Mouse (Mus musculus): Measurements from ENCODE around the gene Barx1. TPM values are rescaled to one million over a fixed set of nuclear protein-coding genes. Genes with fewer than 3 reads are reported as not detected.

Gene Barx1
- polyA plus RNA-seq, 1 experiment: not detected

- no peaks in the 10 kb centered on the region for H3K27me3 ChIP-seq (ENCODE audit: control insufficient read depth)
- no peaks in the 10 kb centered on the region for H3K9me3 ChIP-seq (ENCODE audit: control insufficient read depth, low read length)
- TF ChIP-seq TAL1 (IDR thresholded peaks at IDR 0.05; ENCODE audit: low read length): no peak
- no peak for TF ChIP-seq GATA1 (IDR thresholded peaks at IDR 0.05; ENCODE audit: low read length)
- H3K4me1 ChIP-seq (ENCODE audit: control insufficient read depth): no peaks in the 10 kb centered on the region
- no peak overlapping the region for H3K4me3 ChIP-seq (replicated peaks)
- no peaks in the 10 kb centered on the region for H3K36me3 ChIP-seq (ENCODE audit: control insufficient read depth)
Observed at GRCm38 (mm10) chr13:48643072-48643471, 19.7 kb upstream of the Barx1 start.

- H3K36me3 ChIP-seq (ENCODE audit: control insufficient read depth): no peaks in the 10 kb centered on the region
- H3K4me3 ChIP-seq (replicated peaks): no peak overlapping the region
- no peaks in the 10 kb centered on the region for H3K9me3 ChIP-seq (ENCODE audit: control insufficient read depth, low read length)
- TF ChIP-seq TAL1 (IDR thresholded peaks at IDR 0.05; ENCODE audit: low read length) (no peak), GATA1 (IDR thresholded peaks at IDR 0.05; ENCODE audit: low read length) (no peak)
- no peaks in the 10 kb centered on the region for H3K4me1 ChIP-seq (ENCODE audit: control insufficient read depth)
- no peaks in the 10 kb centered on the region for H3K27me3 ChIP-seq (ENCODE audit: control insufficient read depth)
Observed at GRCm38 (mm10) chr13:48643991-48644390, 18.8 kb upstream of the Barx1 start.

- no peaks in the 10 kb centered on the region for H3K9me3 ChIP-seq (ENCODE audit: control insufficient read depth, low read length)
- TF ChIP-seq GATA1 (IDR thresholded peaks at IDR 0.05; ENCODE audit: low read length) (no peak), TAL1 (IDR thresholded peaks at IDR 0.05; ENCODE audit: low read length) (no peak)
- no peak overlapping the region for H3K4me3 ChIP-seq (replicated peaks)
- peaks cover 6% of the 10 kb centered on the region for H3K4me1 ChIP-seq (ENCODE audit: control insufficient read depth)
- no peaks in the 10 kb centered on the region for H3K36me3 ChIP-seq (ENCODE audit: control insufficient read depth)
- H3K27me3 ChIP-seq (ENCODE audit: control insufficient read depth): 0 out of 2 replicates have a peak, but pooled peaks cover 1% of the 10 kb centered on the region
Observed at GRCm38 (mm10) chr13:48646696-48647095, 16.1 kb upstream of the Barx1 start.

GRCm38 (mm10) chr13:48650615-48651014, 12.2 kb upstream of the Barx1 start:
- no peak for TF ChIP-seq GATA1 (IDR thresholded peaks at IDR 0.05; ENCODE audit: low read length)
- TF ChIP-seq TAL1 (IDR thresholded peaks at IDR 0.05; ENCODE audit: low read length): no peak
- peaks cover 24% of the 10 kb centered on the region for H3K27me3 ChIP-seq (ENCODE audit: control insufficient read depth)
- peaks cover 10% of the 10 kb centered on the region for H3K4me1 ChIP-seq (ENCODE audit: control insufficient read depth)
- no peaks in the 10 kb centered on the region for H3K36me3 ChIP-seq (ENCODE audit: control insufficient read depth)
- H3K9me3 ChIP-seq (ENCODE audit: control insufficient read depth, low read length): no peaks in the 10 kb centered on the region
- H3K4me3 ChIP-seq (replicated peaks): no peak overlapping the region

- Histone ChIP-seq H3K27me3 (ENCODE audit: control insufficient read depth) (peaks cover 32% of the 10 kb centered on the region), H3K4me1 (ENCODE audit: control insufficient read depth) (peaks cover 10% of the 10 kb centered on the region), H3K9me3 (ENCODE audit: control insufficient read depth, low read length) (no peaks in the 10 kb centered on the region), H3K36me3 (ENCODE audit: control insufficient read depth) (no peaks in the 10 kb centered on the region), H3K4me3 (replicated peaks) (no peak overlapping the region)
- TF ChIP-seq GATA1 (IDR thresholded peaks at IDR 0.05; ENCODE audit: low read length) (no peak), TAL1 (IDR thresholded peaks at IDR 0.05; ENCODE audit: low read length) (no peak)
Observed at GRCm38 (mm10) chr13:48651132-48652065, 11.4 kb upstream of the Barx1 start.

GRCm38 (mm10) chr13:48653788-48654770, 8.7 kb upstream of the Barx1 start:
- TF ChIP-seq GATA1 (IDR thresholded peaks at IDR 0.05; ENCODE audit: low read length): no peak
- no peak for TF ChIP-seq TAL1 (IDR thresholded peaks at IDR 0.05; ENCODE audit: low read length)
- H3K36me3 ChIP-seq (ENCODE audit: control insufficient read depth): no peaks in the 10 kb centered on the region
- no peaks in the 10 kb centered on the region; the same call in 1 of the 2 replicates for H3K9me3 ChIP-seq (ENCODE audit: control insufficient read depth, low read length)
- H3K4me3 ChIP-seq (replicated peaks): no peak overlapping the region
- peaks cover 58% of the 10 kb centered on the region for H3K27me3 ChIP-seq (ENCODE audit: control insufficient read depth)
- H3K4me1 ChIP-seq (ENCODE audit: control insufficient read depth): peaks cover 10% of the 10 kb centered on the region

- Histone ChIP-seq H3K9me3 (ENCODE audit: control insufficient read depth, low read length) (no peaks in the 10 kb centered on the region; the same call in 1 of the 2 replicates), H3K27me3 (ENCODE audit: control insufficient read depth) (peaks cover 74% of the 10 kb centered on the region), H3K4me3 (replicated peaks) (no peak overlapping the region), H3K4me1 (ENCODE audit: control insufficient read depth) (peaks cover 10% of the 10 kb centered on the region), H3K36me3 (ENCODE audit: control insufficient read depth) (no peaks in the 10 kb centered on the region)
- no peak for TF ChIP-seq TAL1 (IDR thresholded peaks at IDR 0.05; ENCODE audit: low read length)
- no peak for TF ChIP-seq GATA1 (IDR thresholded peaks at IDR 0.05; ENCODE audit: low read length)
Observed at GRCm38 (mm10) chr13:48655637-48656036, 7.2 kb upstream of the Barx1 start.

GRCm38 (mm10) chr13:48657791-48658190, 5.0 kb upstream of the Barx1 start:
- no peak overlapping the region for H3K4me3 ChIP-seq (replicated peaks)
- peaks cover 89% of the 10 kb centered on the region for H3K27me3 ChIP-seq (ENCODE audit: control insufficient read depth)
- TF ChIP-seq GATA1 (IDR thresholded peaks at IDR 0.05; ENCODE audit: low read length): no peak
- TF ChIP-seq TAL1 (IDR thresholded peaks at IDR 0.05; ENCODE audit: low read length): no peak
- H3K9me3 ChIP-seq (ENCODE audit: control insufficient read depth, low read length): peaks cover 2% of the 10 kb centered on the region; the same call in 1 of the 2 replicates
- no peaks in the 10 kb centered on the region for H3K36me3 ChIP-seq (ENCODE audit: control insufficient read depth)
- no peaks in the 10 kb centered on the region for H3K4me1 ChIP-seq (ENCODE audit: control insufficient read depth)
